In the genomic region with DNA sequence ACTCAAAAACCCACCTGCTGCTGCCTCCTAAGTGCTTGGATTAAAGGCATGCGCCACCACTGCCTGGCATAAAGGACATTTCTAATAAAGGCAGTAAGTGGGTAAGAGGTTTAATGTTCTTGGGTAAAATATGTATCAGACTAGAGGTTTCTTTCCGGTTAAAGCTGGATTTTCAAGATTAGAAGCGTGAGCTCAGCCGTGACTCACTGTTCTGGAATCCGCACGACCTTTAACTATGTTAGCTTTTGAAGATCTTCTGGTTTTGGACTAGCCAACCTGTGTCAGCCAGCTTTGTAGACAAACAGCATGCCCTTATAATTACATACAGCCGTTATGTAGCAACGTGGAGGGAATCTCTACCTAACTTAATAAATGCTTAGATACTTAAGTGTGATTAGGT, we compare ENCODE assay signal across 17 mouse cellular contexts. TPM values are rescaled to one million over a fixed set of nuclear protein-coding genes. Genes with fewer than 3 reads are reported as not detected.
DNase-seq lines count a peak whose midpoint lies in the region; ATAC-seq and TF ChIP-seq lines count a peak whose summit lies in the region.
"Had no signal": no experiment of that assay in that cellular context is flagged by ENCODE, and none has a peak within 500 bp of the region (broad histone marks: within the 10 kb centered on the region; RNA-seq: fewer than 3 reads in every experiment).

No protein-coding gene starts in this region.

- ATAC-seq in kidney, embryonic 15.5 days (replicated peaks; ENCODE audit: low FRiP score): no peak
- ATAC-seq: intestine, embryonic 16.5 days; liver, embryonic 12.5 days had no signal

- no peak overlapping the region for H3K4me3 ChIP-seq in kidney, embryonic 15.5 days (replicated peaks)
- no peak overlapping the region for H3K4me3 ChIP-seq in embryonic fibroblast, embryonic 13.5 days (ENCODE audit: insufficient read depth, low read length)
- H3K4me3 ChIP-seq: forebrain, embryonic 12.5 days; heart, embryonic 13.5 days; hindbrain, embryonic 15.5 days; liver, embryonic 12.5 days had no signal

- 71% methylated on average over 8 of the region's 8 CpGs for WGBS in kidney, embryonic 15.5 days

- peak overlapping the region; percentile 47; the same call in 1 of the 2 replicates for H3K27ac ChIP-seq in kidney, embryonic 15.5 days
- H3K27ac ChIP-seq in embryonic fibroblast, embryonic 13.5 days (ENCODE audit: insufficient read depth, low read length): 0 out of 2 replicates have a peak overlapping the region, but pooled peaks have one; percentile 12
- H3K27ac ChIP-seq: forebrain, embryonic 12.5 days; heart, embryonic 13.5 days; hindbrain, embryonic 15.5 days; liver, embryonic 12.5 days had no signal

- no peak overlapping the region for H3K9ac ChIP-seq in kidney, embryonic 15.5 days
- H3K9ac ChIP-seq: forebrain, embryonic 12.5 days; heart, embryonic 13.5 days; hindbrain, embryonic 15.5 days; liver, embryonic 12.5 days had no signal

- no peaks in the 10 kb centered on the region for H3K9me3 ChIP-seq in kidney, embryonic 15.5 days (replicated peaks)
- H3K9me3 ChIP-seq: forebrain, embryonic 12.5 days; heart, embryonic 13.5 days; hindbrain, embryonic 15.5 days; liver, embryonic 12.5 days had no signal

- TF ChIP-seq CTCF in embryonic fibroblast, embryonic 13.5 days (IDR thresholded peaks at IDR 0.05; ENCODE audit: borderline replicate concordance, insufficient read depth, low read length): no peak

- H3K4me1 ChIP-seq in kidney, embryonic 15.5 days: 0 out of 2 replicates have a peak, but pooled peaks cover 10% of the 10 kb centered on the region
- peaks cover 2% of the 10 kb centered on the region; the same call in 1 of the 2 replicates for H3K4me1 ChIP-seq in embryonic fibroblast, embryonic 13.5 days (ENCODE audit: control insufficient read depth, insufficient read depth, low read length)
- H3K4me1 ChIP-seq: hindbrain, embryonic 15.5 days had no signal

- TF ChIP-seq POLR2A in embryonic fibroblast, embryonic 13.5 days (IDR thresholded peaks at IDR 0.05; ENCODE audit: low read depth, low read length): no peak

- H3K27me3 ChIP-seq in kidney, embryonic 15.5 days: no peaks in the 10 kb centered on the region
- H3K27me3 ChIP-seq: forebrain, embryonic 12.5 days; hindbrain, embryonic 15.5 days; liver, embryonic 12.5 days had no signal

- no peak overlapping the region for H3K4me2 ChIP-seq in kidney, embryonic 15.5 days
- H3K4me2 ChIP-seq: forebrain, embryonic 12.5 days; heart, embryonic 13.5 days; hindbrain, embryonic 15.5 days; liver, embryonic 12.5 days had no signal

- H3K36me3 ChIP-seq in kidney, embryonic 15.5 days: no peaks in the 10 kb centered on the region
- H3K36me3 ChIP-seq: forebrain, embryonic 12.5 days; heart, embryonic 13.5 days; hindbrain, embryonic 15.5 days; liver, embryonic 12.5 days had no signal

- no peak for DNase-seq in kidney, adult 9 months
- peak; percentile 46 to 61 for DNase-seq in urinary bladder, postnatal 36 days (ENCODE audit: low spot score in 2 of 2)
- no peak for DNase-seq in urinary bladder, postnatal 4 days (ENCODE audit: low spot score in 2 of 2)
- no peak for DNase-seq in gastrocnemius, adult 8-10 months (ENCODE audit: low spot score in 2 of 2)
- DNase-seq in cerebellum, postnatal 4 days (ENCODE audit: low spot score in 2 of 2): no peak
- DNase-seq: cerebellum, postnatal 14 days; heart, postnatal 36 days; kidney, postnatal 10 days; midbrain, embryonic 14.5 days; thymus, adult 18-20 months had no signal

RNA-seq across cellular contexts. Expression of gene Tbc1d2, which starts 10.1 kb away (rescaled TPM):
- polyA plus RNA-seq in kidney, embryonic 15.5 days (2015; fragmentation: Nextera tagmentation; extraction: Ambion mirVana): 2.8 and 3.0 TPM in 2 replicates
- polyA plus RNA-seq in embryonic fibroblast, embryonic 13.5 days (2011; ENCODE audit: insufficient read length, low read depth, missing spikeins): 5.6 and 9.5 TPM in 2 replicates
- under 1 TPM; 0.29 to 0.58 (median 0.37) TPM for total RNA-seq in gastrocnemius, adult 8-10 months (2022)

RNA-seq across cellular contexts. Expression of gene Coro2a, which starts 37.9 kb away (rescaled TPM):
- polyA plus RNA-seq in kidney, embryonic 15.5 days (2015; fragmentation: Nextera tagmentation; extraction: Ambion mirVana): 4.8 and 6.0 TPM in 2 replicates
- 0.81 and 0.82 TPM in 2 replicates for polyA plus RNA-seq in embryonic fibroblast, embryonic 13.5 days (2011; ENCODE audit: insufficient read length, low read depth, missing spikeins)
- under 1 TPM in 3 of 4 experiments, not detected in 1; 0.22 to 0.61 (median 0.27) TPM for total RNA-seq in gastrocnemius, adult 8-10 months (2022)

Comparison
In these comparisons a context has a peak if more than half of its experiments do, and no peak if none do; other contexts are left out.
1. DNase-seq: peak in urinary bladder, postnatal 36 days (2 of 2); none in kidney, adult 9 months (single experiment), urinary bladder, postnatal 4 days (0 of 2), gastrocnemius, adult 8-10 months (0 of 2) and cerebellum, postnatal 4 days (0 of 2).